Mouse (Mus musculus) stomach, embryonic 14.5 days (tissue): ENCODE data around the gene Cops3. TPM values are rescaled to one million over a fixed set of nuclear protein-coding genes. Genes with fewer than 3 reads are reported as not detected.
A peak's percentile ranks its signal among the peaks of the same experiment; 100 is the strongest.

ENCODE experiments used
- ATAC-seq: fragments of 200-750 bp; cut with Nextera tagmentation; 2 replicates; pipeline ENCODE4 v1.8.0; 2017; ENCODE audit warnings: low read depth, moderate TSS enrichment; ENCODE audit not compliant: insufficient number of reproducible peaks, insufficient read depth, low FRiP score
- H3K27ac ChIP-seq: fragments of 300-500 bp; sonication (generic); 2 replicates; pipeline ENCODE4 v1.5.1; 2014; ENCODE audit warnings: mild to moderate bottlenecking, low read length, moderate library complexity, mixed read lengths
- H3K27me3 ChIP-seq: fragments of 300-500 bp; sonication (generic); 2 replicates; pipeline ENCODE4 v1.6.1; 2014; ENCODE audit warnings: low read length, control low read depth, mixed read lengths; ENCODE audit not compliant: control insufficient read depth, insufficient read depth
- H3K36me3 ChIP-seq: fragments of 300-500 bp; sonication (generic); 2 replicates; pipeline ENCODE4 v1.6.1; 2014; ENCODE audit warnings: mild to moderate bottlenecking, control low read depth, low read length, moderate library complexity, mixed read lengths; ENCODE audit not compliant: control insufficient read depth, insufficient read depth
- H3K4me1 ChIP-seq: fragments of 300-500 bp; sonication (generic); 2 replicates; pipeline ENCODE4 v1.6.1; 2014; ENCODE audit warnings: low read length, control low read depth, mixed read lengths; ENCODE audit not compliant: control insufficient read depth, insufficient read depth
- H3K4me2 ChIP-seq: fragments of 300-500 bp; sonication (generic); replicated peaks from 2 replicates; pipeline ENCODE4 v1.6.1; 2014; ENCODE audit warnings: low read depth, low read length, control low read depth
- H3K4me3 ChIP-seq: fragments of 300-500 bp; sonication (generic); 2 replicates; pipeline ENCODE4 v1.5.1; 2014; ENCODE audit warnings: low read depth, low read length, control low read depth
- H3K9ac ChIP-seq: fragments of 300-500 bp; sonication (generic); replicated peaks from 2 replicates; pipeline ENCODE4 v1.6.1; 2014; ENCODE audit warnings: low read depth, mild to moderate bottlenecking, control low read depth, low read length, moderate library complexity, mixed read lengths
- H3K9me3 ChIP-seq: fragments of 300-500 bp; sonication (generic); 2 replicates; pipeline ENCODE4 v1.6.1; 2016; ENCODE audit warnings: low read depth, low read length, control low read depth; ENCODE audit not compliant: control insufficient read depth
- WGBS: fragments of 180-500 bp; shearing (Covaris S2); extraction: QIAGEN DNeasy Blood & Tissue Kit; methylation state at CpG from one replicate; pipeline ENCODE4 v1.1.7; 2014; 5-methylcytosine and 5-hydroxymethylcytosine counted together
- polyA plus RNA-seq: library from polyadenylated mRNA; unstranded; fragments of >200 nt; fragmentation: Nextera tagmentation; extraction: Ambion mirVana; gene quantifications from 2 replicates; pipeline ENCODE4 v1.2.1, GENCODE M21; 2014

Gene Cops3
- polyA plus RNA-seq, 1 experiment from 2014 or later = 206 TPM

GRCm38 (mm10) chr11:59809071-59809669, 30.5 kb downstream of the Cops3 start:
- Histone ChIP-seq H3K9ac (peak overlapping the region; percentile 81), H3K27ac (peak overlapping the region; percentile 96), H3K27me3 (no peaks in the 10 kb centered on the region), H3K9me3 (no peaks in the 10 kb centered on the region), H3K4me3 (peak overlapping the region; percentile 68), H3K36me3 (peaks cover 32% of the 10 kb centered on the region), H3K4me1 (peaks cover 15% of the 10 kb centered on the region), H3K4me2 (peak overlapping the region; percentile 80)
- peak; percentile 18 for ATAC-seq
- WGBS = under 1% methylated on average over 15 of the region's 15 CpGs

GRCm38 (mm10) chr11:59808170-59808960, 31.3 kb downstream of the Cops3 start:
- ATAC-seq = no peak
- peak overlapping the region; percentile 68 for H3K4me3 ChIP-seq
- peak overlapping the region; percentile 80 for H3K4me2 ChIP-seq
- H3K27ac ChIP-seq = no peak overlapping the region
- peaks cover 15% of the 10 kb centered on the region for H3K4me1 ChIP-seq
- 65% methylated on average over 14 of the region's 14 CpGs for WGBS
- peak overlapping the region; percentile 81; the same call in 1 of the 2 replicates for H3K9ac ChIP-seq
- peaks cover 37% of the 10 kb centered on the region for H3K36me3 ChIP-seq
- no peaks in the 10 kb centered on the region for H3K27me3 ChIP-seq
- H3K9me3 ChIP-seq = no peaks in the 10 kb centered on the region

GRCm38 (mm10) chr11:59805656-59806055, 34.0 kb downstream of the Cops3 start:
- H3K27me3 ChIP-seq = no peaks in the 10 kb centered on the region
- H3K27ac ChIP-seq = no peak overlapping the region
- no peaks in the 10 kb centered on the region for H3K9me3 ChIP-seq
- H3K4me1 ChIP-seq = peaks cover 7% of the 10 kb centered on the region
- no peak for ATAC-seq
- H3K36me3 ChIP-seq = peaks cover 60% of the 10 kb centered on the region
- no peak overlapping the region for H3K9ac ChIP-seq
- WGBS = 81% methylated on average over 2 of the region's 2 CpGs
- H3K4me2 ChIP-seq = no peak overlapping the region
- H3K4me3 ChIP-seq = no peak overlapping the region

GRCm38 (mm10) chr11:59805256-59805655, 34.4 kb downstream of the Cops3 start:
- Histone ChIP-seq H3K4me3 (no peak overlapping the region), H3K4me2 (no peak overlapping the region), H3K27ac (no peak overlapping the region), H3K9ac (no peak overlapping the region), H3K9me3 (no peaks in the 10 kb centered on the region), H3K27me3 (no peaks in the 10 kb centered on the region), H3K36me3 (peaks cover 64% of the 10 kb centered on the region), H3K4me1 (peaks cover 6% of the 10 kb centered on the region)
- ATAC-seq = no peak
- WGBS = 100% methylated on average over 1 of the region's 1 CpGs

- H3K9ac ChIP-seq = no peak overlapping the region
- H3K4me1 ChIP-seq = peaks cover 6% of the 10 kb centered on the region
- no peak overlapping the region for H3K27ac ChIP-seq
- H3K27me3 ChIP-seq = no peaks in the 10 kb centered on the region
- no peak for ATAC-seq
- whole genome bisulfite sequencing = 92% methylated on average over 22 of the region's 22 CpGs
- peaks cover 70% of the 10 kb centered on the region for H3K36me3 ChIP-seq
- H3K4me2 ChIP-seq = no peak overlapping the region
- no peak overlapping the region for H3K4me3 ChIP-seq
- no peaks in the 10 kb centered on the region for H3K9me3 ChIP-seq
Measured at GRCm38 (mm10) chr11:59804409-59805110, 35.1 kb downstream of the Cops3 start.

- no peak overlapping the region for H3K4me2 ChIP-seq
- H3K9me3 ChIP-seq = no peaks in the 10 kb centered on the region
- H3K27me3 ChIP-seq = no peaks in the 10 kb centered on the region
- peaks cover 80% of the 10 kb centered on the region for H3K36me3 ChIP-seq
- no peak overlapping the region for H3K27ac ChIP-seq
- no peak overlapping the region for H3K9ac ChIP-seq
- H3K4me3 ChIP-seq = no peak overlapping the region
- 89% methylated on average over 14 of the region's 14 CpGs for WGBS
- no peak for ATAC-seq
- H3K4me1 ChIP-seq = peaks cover 2% of the 10 kb centered on the region
Measured at GRCm38 (mm10) chr11:59803516-59803915, 36.1 kb downstream of the Cops3 start.

DNA sequence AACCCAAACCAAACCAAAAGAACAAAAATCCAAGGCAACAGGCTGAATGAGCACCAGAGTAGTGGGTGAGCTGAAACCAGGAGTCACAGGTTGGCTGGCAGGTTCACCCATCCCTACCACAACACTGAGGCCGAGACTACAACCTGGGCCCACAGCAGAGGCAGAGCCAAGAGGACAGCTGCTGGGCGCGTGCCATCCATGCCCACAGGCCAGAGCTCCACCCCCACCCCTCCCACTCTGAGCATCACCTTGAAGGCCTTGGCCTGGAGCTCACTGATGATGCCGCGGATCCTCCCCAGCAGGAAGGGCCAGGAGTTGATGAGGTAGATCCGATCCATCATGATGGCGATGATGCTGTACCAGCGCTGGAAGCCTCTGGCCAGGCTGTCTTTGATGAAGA, 37.8 kb downstream of the Cops3 start:
- H3K4me1 ChIP-seq = no peaks in the 10 kb centered on the region

DNA sequence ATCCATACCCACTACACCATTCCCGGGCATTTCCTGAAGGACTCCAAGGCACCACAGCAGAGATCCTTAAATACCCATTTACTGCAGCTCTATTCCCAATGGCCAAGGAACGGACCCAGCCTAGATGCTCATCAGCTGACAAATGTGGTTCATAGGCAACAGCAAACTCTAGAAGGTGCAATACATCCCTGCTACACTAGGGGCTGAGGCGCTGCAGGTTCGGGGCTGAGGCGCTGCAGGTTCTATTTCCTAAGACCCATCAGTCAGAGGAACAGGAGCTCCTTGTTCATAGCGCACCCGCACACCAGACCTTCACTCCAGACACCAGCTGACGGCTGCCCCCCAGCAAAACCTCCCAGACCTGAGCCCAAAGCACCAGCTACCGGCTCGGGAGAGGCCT, 39.2 kb downstream of the Cops3 start:
- Histone ChIP-seq H3K9me3 (no peaks in the 10 kb centered on the region), H3K27me3 (no peaks in the 10 kb centered on the region), H3K4me3 (no peak overlapping the region), H3K27ac (no peak overlapping the region), H3K9ac (no peak overlapping the region), H3K4me1 (no peaks in the 10 kb centered on the region), H3K36me3 (peaks cover 76% of the 10 kb centered on the region), H3K4me2 (no peak overlapping the region)
- ATAC-seq = no peak
- 89% methylated on average over 10 of the region's 10 CpGs for WGBS

More for the DNA sequence above, 37.8 kb downstream of the Cops3 start:
- 95% methylated on average over 8 of the region's 8 CpGs for WGBS
- no peak overlapping the region for H3K27ac ChIP-seq
- H3K9ac ChIP-seq = no peak overlapping the region
- no peaks in the 10 kb centered on the region for H3K9me3 ChIP-seq
- no peak overlapping the region for H3K4me2 ChIP-seq
- H3K27me3 ChIP-seq = no peaks in the 10 kb centered on the region
- no peak overlapping the region for H3K4me3 ChIP-seq
- ATAC-seq = no peak
- peaks cover 85% of the 10 kb centered on the region for H3K36me3 ChIP-seq
